Mouse (Mus musculus) thymus, adult 2 months (tissue): ENCODE measurements around the gene Tead3.

Experiments
- CTCF ChIP-seq: fragments of 200-500 bp; IDR thresholded peaks from 2 replicates; pipeline ENCODE4 v1.5.1; 2012; ENCODE audit warnings: mild to moderate bottlenecking, control low read depth, low read length, moderate library complexity, borderline replicate concordance; ENCODE audit not compliant: control insufficient read depth, poor library complexity, insufficient read depth; ENCODE audit errors: extremely low read depth
- POLR2A ChIP-seq: fragments of 200-500 bp; IDR thresholded peaks from 2 replicates; pipeline ENCODE4 v1.6.1; 2012; ENCODE audit warnings: mild to moderate bottlenecking, low read length, control low read depth, moderate library complexity; ENCODE audit not compliant: control insufficient read depth, poor library complexity, insufficient read depth; ENCODE audit errors: extremely low read depth

GRCm38 (mm10) chr17:28363507-28363906 is 12.9 kb upstream of the Tead3 start:
- TF ChIP-seq CTCF (no peak), POLR2A (no peak)
